ENCODE assay signal across 7 mouse cellular contexts in genomic region chr9:108648611-108649560, GRCm38 (mm10). TPM values are rescaled to one million over a fixed set of nuclear protein-coding genes. Genes with fewer than 3 reads are reported as not detected.
DNase-seq lines count a peak whose midpoint lies in the region; ATAC-seq and TF ChIP-seq lines count a peak whose summit lies in the region.

TSS of gene Arih2 (minus strand) at chr9:108649386.

- peak within 1 kb of the TSS; percentile 76 for H3K9ac ChIP-seq in intestine, postnatal 0 days (ENCODE audit: low read depth, low read length)
- peak within 1 kb of the TSS; percentile 72 for H3K9ac ChIP-seq in midbrain, embryonic 12.5 days (replicated peaks)

- peak within 1 kb of the TSS; percentile 90 for H3K27ac ChIP-seq in intestine, postnatal 0 days (ENCODE audit: low read depth, low read length)
- H3K27ac ChIP-seq in midbrain, embryonic 12.5 days (replicated peaks), result peak within 1 kb of the TSS; percentile 88
- peak within 1 kb of the TSS; percentile 87 for H3K27ac ChIP-seq in small intestine, adult 2 months (ENCODE audit: insufficient read depth, low read depth, low read length)

- H3K4me2 ChIP-seq in intestine, postnatal 0 days (replicated peaks; ENCODE audit: low read depth), result peak within 1 kb of the TSS; percentile 79
- peak within 1 kb of the TSS; percentile 91 for H3K4me2 ChIP-seq in midbrain, embryonic 12.5 days (replicated peaks)

- WGBS in intestine, postnatal 0 days, result under 1% methylated on average over 112 of the region's 112 CpGs
- WGBS in midbrain, embryonic 12.5 days, result under 1% methylated on average over 109 of the region's 112 CpGs
- WGBS in small intestine, adult 2 months, result under 1% methylated on average over 110 of the region's 112 CpGs

- H3K4me1 ChIP-seq in intestine, postnatal 0 days (replicated peaks; ENCODE audit: control insufficient read depth, insufficient read depth, low read length), result no peaks in the 10 kb centered on the region
- peaks cover 16% of the 10 kb centered on the region for H3K4me1 ChIP-seq in midbrain, embryonic 12.5 days
- H3K4me1 ChIP-seq in small intestine, adult 2 months (ENCODE audit: control insufficient read depth, insufficient read depth, insufficient read length, low read length), result peaks cover 7% of the 10 kb centered on the region; the same call in 1 of the 2 replicates

- TF ChIP-seq POLR2A in small intestine, adult 2 months (IDR thresholded peaks at IDR 0.05; ENCODE audit: low read depth, low read length), result peak; percentile 79; the same call in 1 of the 2 replicates

- H3K4me3 ChIP-seq in intestine, postnatal 0 days (ENCODE audit: low read depth, low read length), result peak within 1 kb of the TSS; percentile 69
- peak within 1 kb of the TSS; percentile 92 for H3K4me3 ChIP-seq in midbrain, embryonic 12.5 days
- H3K4me3 ChIP-seq in small intestine, adult 2 months (ENCODE audit: low read depth, low read length), result peak within 1 kb of the TSS; percentile 79

- H3K36me3 ChIP-seq in intestine, postnatal 0 days (ENCODE audit: control insufficient read depth, insufficient read depth), result no peaks in the 10 kb centered on the region
- no peaks in the 10 kb centered on the region for H3K36me3 ChIP-seq in midbrain, embryonic 12.5 days
- no peaks in the 10 kb centered on the region for H3K36me3 ChIP-seq in small intestine, adult 2 months (ENCODE audit: control insufficient read depth, insufficient read depth, low read length)

- 0 out of 2 replicates have a peak, but pooled peaks have one; percentile 12 for TF ChIP-seq CTCF in intestine, postnatal 0 days (IDR thresholded peaks at IDR 0.05; ENCODE audit: low read depth)
- no peak for TF ChIP-seq CTCF in small intestine, adult 2 months (IDR thresholded peaks at IDR 0.05; ENCODE audit: extremely low read depth, insufficient read length, insufficient replicate concordance, low read depth, low read length)

- no peaks in the 10 kb centered on the region for H3K27me3 ChIP-seq in intestine, postnatal 0 days (replicated peaks; ENCODE audit: control insufficient read depth, insufficient read depth, low read length)
- H3K27me3 ChIP-seq in midbrain, embryonic 12.5 days, result no peaks in the 10 kb centered on the region
- H3K27me3 ChIP-seq in small intestine, adult 2 months (ENCODE audit: control insufficient read depth, insufficient read depth, low read length), result no peaks in the 10 kb centered on the region

- peak; percentile 85 for DNase-seq in adrenal gland, adult 8-10 months
- DNase-seq in embryo, embryonic 9.5 days (ENCODE audit: extremely low spot score), result peak; percentile 90
- DNase-seq in gonadal fat pad, adult 2 months (ENCODE audit: low read depth), result no peak
- DNase-seq in left cerebral cortex, postnatal 4 days, result peak; percentile 91

- ATAC-seq in intestine, postnatal 0 days, result peak; percentile 97
- ATAC-seq in midbrain, embryonic 12.5 days (ENCODE audit: low FRiP score, low read depth), result peak; percentile 98

- intact Hi-C loops in left cerebral cortex, postnatal 4 days (cut with DNase I), result no loop called here

- no peaks in the 10 kb centered on the region for H3K9me3 ChIP-seq in intestine, postnatal 0 days (ENCODE audit: control insufficient read depth)
- no peaks in the 10 kb centered on the region for H3K9me3 ChIP-seq in midbrain, embryonic 12.5 days

RNA-seq across cellular contexts. Expression of gene Arih2, which starts in this region (rescaled TPM):
- total RNA-seq in adrenal gland, adult 8-10 months (2022), result 10 to 100 TPM; 53.4 to 73.7 (median 61.0) TPM
- polyA plus RNA-seq in gonadal fat pad, adult 2 months (2012; rRNA removed), result 40.2 and 44.6 TPM in 2 replicates
- 22.6 and 25.1 TPM in 2 replicates for polyA plus RNA-seq in intestine, postnatal 0 days (2015; fragmentation: Nextera tagmentation; extraction: Ambion mirVana)
- 10 to 100 TPM; 58.3 to 59.6 TPM for total RNA-seq in left cerebral cortex, postnatal 4 days (2021)
- polyA plus RNA-seq in midbrain, embryonic 12.5 days (2016; fragmentation: Nextera tagmentation; extraction: Ambion mirVana), result 60.3 and 64.8 TPM in 2 replicates
- 13.1 and 22.4 TPM in 2 replicates for polyA plus RNA-seq in small intestine, adult 2 months (2012; rRNA removed)
